Mouse (Mus musculus) MEL (cell line): ENCODE results near the gene Cd163. TPM values are rescaled to one million over a fixed set of nuclear protein-coding genes. Genes with fewer than 3 reads are reported as not detected.

Experiments
- DNase-seq: peaks from one replicate; pipeline ENCODE4 v3.0.0; 2011; ENCODE audit warnings: low read depth, low spot score
- H3K27ac ChIP-seq: 2 replicates; pipeline ENCODE4 v1.5.1; 2012; ENCODE audit warnings: low read depth, mild to moderate bottlenecking, control low read depth, low read length, moderate library complexity; ENCODE audit not compliant: control insufficient read depth
- H3K27me3 ChIP-seq, 2 experiments: fragments of 150-350 bp in 1 of 2; sonication (generic) in 1 of 2; 2 replicates each; pipeline ENCODE4 v1.6.1; 2012; ENCODE audit warnings: low read length in 2 of 2, mild to moderate bottlenecking in 2 of 2, improper control_type of control experiment in 1 of 2, moderate library complexity in 1 of 2; ENCODE audit not compliant: insufficient read depth in 2 of 2, control insufficient read depth in 1 of 2
- H3K36me3 ChIP-seq, 2 experiments: 2 replicates each; pipeline ENCODE4 v1.6.1; 2012 to 2014; ENCODE audit warnings: low read length in 2 of 2, improper control_type of control experiment in 1 of 2, inconsistent platforms in 1 of 2, mild to moderate bottlenecking in 1 of 2; ENCODE audit not compliant: insufficient read depth in 2 of 2, control insufficient read depth in 1 of 2
- H3K4me1 ChIP-seq, 2 experiments: fragments of 150-350 bp in 1 of 2; sonication (generic) in 1 of 2; 2 replicates each; pipeline ENCODE4 v1.6.1; 2012; ENCODE audit warnings: low read length in 2 of 2, improper control_type of control experiment in 1 of 2, mild to moderate bottlenecking in 1 of 2; ENCODE audit not compliant: insufficient read depth in 2 of 2, control insufficient read depth in 1 of 2
- H3K4me3 ChIP-seq, 2 experiments: fragments of 150-350 bp in 1 of 2; sonication (generic) in 1 of 2; 2 replicates each; pipeline ENCODE4 v1.5.1; 2012; ENCODE audit warnings: low read depth in 2 of 2, low read length in 2 of 2, mild to moderate bottlenecking in 2 of 2, moderate library complexity in 2 of 2, control low read depth in 1 of 2, improper control_type of control experiment in 1 of 2; ENCODE audit not compliant: control insufficient read depth in 1 of 2, insufficient read depth in 1 of 2
- H3K79me2 ChIP-seq: 2 replicates; pipeline ENCODE4 v1.6.1; 2012; ENCODE audit warnings: mild to moderate bottlenecking, low read length, moderate library complexity; ENCODE audit not compliant: control insufficient read depth, poor library complexity, insufficient read depth
- H3K9ac ChIP-seq: 2 replicates; pipeline ENCODE4 v1.6.1; 2012; ENCODE audit warnings: low read depth, mild to moderate bottlenecking, control low read depth, low read length, moderate library complexity; ENCODE audit not compliant: control insufficient read depth, poor library complexity, severe bottlenecking
- H3K9me3 ChIP-seq: fragments of 150-350 bp; sonication (generic); replicated peaks from 2 replicates; pipeline ENCODE4 v1.6.1; 2012; ENCODE audit warnings: mild to moderate bottlenecking, low read length, improper control_type of control experiment, moderate library complexity; ENCODE audit not compliant: insufficient read depth
- BHLHE40 ChIP-seq: IDR thresholded peaks from 2 replicates; pipeline ENCODE4 v1.6.1; 2012; ENCODE audit warnings: low read depth, mild to moderate bottlenecking, inconsistent platforms, low read length, improper control_type of control experiment, borderline replicate concordance
- CHD1 ChIP-seq: IDR thresholded peaks from 2 replicates; pipeline ENCODE4 v1.6.1; 2012; ENCODE audit warnings: low read depth, mild to moderate bottlenecking, inconsistent platforms, low read length, improper control_type of control experiment
- CHD2 ChIP-seq: IDR thresholded peaks from 2 replicates; pipeline ENCODE4 v1.6.1; 2011; ENCODE audit warnings: low read length, improper control_type of control experiment
- CTCF ChIP-seq, 3 experiments: IDR thresholded peaks in 2 of 3; conservative IDR thresholded peaks in 1 of 3; 2 replicates each; pipeline ENCODE4 v1.5.1; 2011 to 2012; ENCODE audit warnings: low read length in 3 of 3, low read depth in 2 of 3, mild to moderate bottlenecking in 2 of 3, improper control_type of control experiment in 1 of 3, inconsistent platforms in 1 of 3, mixed read lengths in 1 of 3, moderate library complexity in 1 of 3; ENCODE audit not compliant: control insufficient read depth in 1 of 3, insufficient read depth in 1 of 3, poor library complexity in 1 of 3, severe bottlenecking in 1 of 3
- E2F4 ChIP-seq: IDR thresholded peaks from 2 replicates; pipeline ENCODE4 v1.6.1; 2011; ENCODE audit warnings: low read depth, low read length, improper control_type of control experiment, borderline replicate concordance
- ELF1 ChIP-seq: IDR thresholded peaks from 2 replicates; pipeline ENCODE4 v1.6.1; 2014; ENCODE audit warnings: low read depth, mild to moderate bottlenecking, inconsistent platforms, low read length, improper control_type of control experiment, moderate library complexity
- EP300 ChIP-seq, 2 experiments: IDR thresholded peaks; 2 replicates each; pipeline ENCODE4 v1.6.1; 2011; ENCODE audit warnings: improper control_type of control experiment in 2 of 2, low read length in 2 of 2, low read depth in 1 of 2, mild to moderate bottlenecking in 1 of 2
- ETS1 ChIP-seq: IDR thresholded peaks from 2 replicates; pipeline ENCODE4 v1.6.1; 2012; ENCODE audit warnings: low read depth, mild to moderate bottlenecking, inconsistent platforms, low read length, improper control_type of control experiment, moderate library complexity
- GABPA ChIP-seq: IDR thresholded peaks from 2 replicates; pipeline ENCODE4 v1.6.1; 2012; ENCODE audit warnings: low read depth, mild to moderate bottlenecking, inconsistent platforms, low read length, improper control_type of control experiment, moderate library complexity
- GATA1 ChIP-seq: IDR thresholded peaks from 2 replicates; pipeline ENCODE4 v1.6.1; 2011; ENCODE audit warnings: low read depth, low read length, improper control_type of control experiment
- HCFC1 ChIP-seq: IDR thresholded peaks from 2 replicates; pipeline ENCODE4 v1.6.1; 2012; ENCODE audit warnings: low read depth, mild to moderate bottlenecking, inconsistent platforms, low read length, improper control_type of control experiment, moderate library complexity
- JUND ChIP-seq: IDR thresholded peaks from 2 replicates; pipeline ENCODE4 v1.6.1; 2011; ENCODE audit warnings: low read depth, mild to moderate bottlenecking, improper control_type of control experiment, low read length
- MAFK ChIP-seq: IDR thresholded peaks from 2 replicates; pipeline ENCODE4 v1.6.1; 2011; ENCODE audit warnings: low read depth, mild to moderate bottlenecking, low read length, improper control_type of control experiment, borderline replicate concordance
- MAX ChIP-seq: IDR thresholded peaks from 2 replicates; pipeline ENCODE4 v1.6.1; 2011; ENCODE audit warnings: low read length, improper control_type of control experiment
- MAZ ChIP-seq: IDR thresholded peaks from 2 replicates; pipeline ENCODE4 v1.6.1; 2012; ENCODE audit warnings: low read depth, mild to moderate bottlenecking, inconsistent platforms, low read length, improper control_type of control experiment
- MEF2A ChIP-seq: IDR thresholded peaks from 2 replicates; pipeline ENCODE4 v1.6.1; 2014; ENCODE audit warnings: low read depth, mild to moderate bottlenecking, inconsistent platforms, low read length, improper control_type of control experiment; ENCODE audit not compliant: poor library complexity, insufficient replicate concordance, severe bottlenecking; ENCODE audit errors: extremely low read depth
- MXI1 ChIP-seq: IDR thresholded peaks from 2 replicates; pipeline ENCODE4 v1.6.1; 2011; ENCODE audit warnings: mild to moderate bottlenecking, low read depth, low read length, improper control_type of control experiment
- MYB ChIP-seq: IDR thresholded peaks from 2 replicates; pipeline ENCODE4 v1.6.1; 2011; ENCODE audit warnings: mild to moderate bottlenecking, low read depth, low read length, improper control_type of control experiment
- MYC ChIP-seq: IDR thresholded peaks from 2 replicates; pipeline ENCODE4 v1.6.1; 2011; ENCODE audit warnings: low read depth, mild to moderate bottlenecking, low read length, improper control_type of control experiment, moderate library complexity
- NELFE ChIP-seq: IDR thresholded peaks from 2 replicates; pipeline ENCODE4 v1.6.1; 2011; ENCODE audit warnings: low read depth, low read length, improper control_type of control experiment
- NRF1 ChIP-seq: IDR thresholded peaks from 2 replicates; pipeline ENCODE4 v1.6.1; 2014; ENCODE audit warnings: low read depth, mild to moderate bottlenecking, inconsistent platforms, low read length, improper control_type of control experiment, moderate library complexity; ENCODE audit not compliant: poor library complexity, insufficient read depth, severe bottlenecking
- POLR2A ChIP-seq, 2 experiments: IDR thresholded peaks; 2 replicates each; pipeline ENCODE4 v1.6.1; 2011 to 2012; ENCODE audit warnings: low read length in 2 of 2, mild to moderate bottlenecking in 2 of 2, control low read depth in 1 of 2, improper control_type of control experiment in 1 of 2, low read depth in 1 of 2, moderate library complexity in 1 of 2; ENCODE audit not compliant: control insufficient read depth in 1 of 2, insufficient read depth in 1 of 2, poor library complexity in 1 of 2
- POLR2AphosphoS2 ChIP-seq: IDR thresholded peaks from 2 replicates; pipeline ENCODE4 v1.6.1; 2011; ENCODE audit warnings: low read length, improper control_type of control experiment
- POLR2AphosphoS5 ChIP-seq: IDR thresholded peaks from 2 replicates; pipeline ENCODE4 v1.6.1; 2012; ENCODE audit warnings: low read depth, borderline replicate concordance, mild to moderate bottlenecking, inconsistent platforms, low read length, moderate library complexity, mixed read lengths
- RAD21 ChIP-seq: IDR thresholded peaks from 2 replicates; pipeline ENCODE4 v1.6.1; 2011; ENCODE audit warnings: mild to moderate bottlenecking, low read depth, low read length, improper control_type of control experiment
- RCOR1 ChIP-seq: IDR thresholded peaks from 2 replicates; pipeline ENCODE4 v1.6.1; 2012; ENCODE audit warnings: low read depth, mild to moderate bottlenecking, inconsistent platforms, low read length, improper control_type of control experiment
- SMC3 ChIP-seq: IDR thresholded peaks from 2 replicates; pipeline ENCODE4 v1.6.1; 2011; ENCODE audit warnings: low read depth, low read length, improper control_type of control experiment
- TAL1 ChIP-seq: IDR thresholded peaks from 2 replicates; pipeline ENCODE4 v1.6.1; 2012; ENCODE audit warnings: mild to moderate bottlenecking, inconsistent platforms, low read length, moderate library complexity, mixed read lengths
- TCF12 ChIP-seq: IDR thresholded peaks from 2 replicates; pipeline ENCODE4 v1.6.1; 2014; ENCODE audit warnings: low read depth, mild to moderate bottlenecking, inconsistent platforms, low read length, improper control_type of control experiment, moderate library complexity
- UBTF ChIP-seq: IDR thresholded peaks from 2 replicates; pipeline ENCODE4 v1.6.1; 2012; ENCODE audit warnings: low read depth, mild to moderate bottlenecking, inconsistent platforms, low read length, improper control_type of control experiment, moderate library complexity, borderline replicate concordance; ENCODE audit not compliant: insufficient read depth
- USF1 ChIP-seq: IDR thresholded peaks from 2 replicates; pipeline ENCODE4 v1.6.1; 2014; ENCODE audit warnings: low read depth, mild to moderate bottlenecking, inconsistent platforms, low read length, improper control_type of control experiment, moderate library complexity
- USF2 ChIP-seq, 2 experiments: IDR thresholded peaks; 2 replicates each; pipeline ENCODE4 v1.6.1; 2011 to 2012; ENCODE audit warnings: improper control_type of control experiment in 2 of 2, low read length in 2 of 2, borderline replicate concordance in 1 of 2, inconsistent platforms in 1 of 2, low read depth in 1 of 2, mild to moderate bottlenecking in 1 of 2; ENCODE audit not compliant: insufficient read depth in 1 of 2
- ZC3H11A ChIP-seq: IDR thresholded peaks from 2 replicates; pipeline ENCODE4 v1.6.1; 2012; ENCODE audit warnings: low read depth, mild to moderate bottlenecking, inconsistent platforms, low read length, improper control_type of control experiment
- ZKSCAN1 ChIP-seq: IDR thresholded peaks from 2 replicates; pipeline ENCODE4 v1.6.1; 2012; ENCODE audit warnings: low read depth, mild to moderate bottlenecking, inconsistent platforms, low read length, improper control_type of control experiment, moderate library complexity
- ZMIZ1 ChIP-seq: IDR thresholded peaks from 2 replicates; pipeline ENCODE4 v1.6.1; 2012; ENCODE audit warnings: low read depth, mild to moderate bottlenecking, inconsistent platforms, low read length, improper control_type of control experiment, moderate library complexity
- ZNF384 ChIP-seq: IDR thresholded peaks from 2 replicates; pipeline ENCODE4 v1.6.1; 2012; ENCODE audit warnings: low read depth, mild to moderate bottlenecking, inconsistent platforms, low read length, improper control_type of control experiment
- polyA plus RNA-seq, 2 experiments: library from polyadenylated mRNA; stranded (reverse) in 1 of 2; unstranded in 1 of 2; fragments of >175 nt in 1 of 2; fragments of >200 nt in 1 of 2; gene quantifications; 2 replicates each; pipeline versions ENCODE4 v1.2.1 to v1.2.4; 2012; ENCODE audit warnings: low replicate concordance in 2 of 2, low read depth in 1 of 2; ENCODE audit not compliant: insufficient read length in 2 of 2, insufficient read depth in 1 of 2, missing spikeins in 1 of 2
- total RNA-seq: library from RNA; depleted of rRNA; stranded (reverse); fragments of 300-350 nt; gene quantifications from 2 replicates; pipeline ENCODE4 v1.2.3, GENCODE M21; 2012

Gene Cd163
- total and polyA plus RNA-seq, 3 experiments, result 0.58 to 0.81 TPM; not detected in 1

- DNase-seq, result peak; percentile 98
- H3K4me1 ChIP-seq, result peaks cover 28 to 38% of the 10 kb centered on the region in 2 experiments
- no peaks in the 10 kb centered on the region for H3K79me2 ChIP-seq
- H3K9me3 ChIP-seq, result no peaks in the 10 kb centered on the region
- H3K9ac ChIP-seq, result peak overlapping the region; percentile 49
- peaks cover 0 to 46% of the 10 kb centered on the region in 2 experiments; a peak in 2 of 4 replicates for H3K36me3 ChIP-seq
- peak overlapping the region; percentile 22 to 30; a peak in 3 of 4 replicates for H3K4me3 ChIP-seq
- H3K27ac ChIP-seq, result peak overlapping the region; percentile 98
- H3K27me3 ChIP-seq, result no peaks in the 10 kb centered on the region
- no peak for TF ChIP-seq CTCF (IDR thresholded peaks at IDR 0.05 in 2 of 3, conservative IDR thresholded peaks at IDR 0.05 in 1 of 3; ENCODE audit: control insufficient read depth in 1 of 3, insufficient read depth in 1 of 3, low read depth in 2 of 3, low read length in 3 of 3, poor library complexity in 1 of 3, severe bottlenecking in 1 of 3)
- TF ChIP-seq EP300 (IDR thresholded peaks at IDR 0.05; ENCODE audit: low read depth in 1 of 2, low read length in 2 of 2), result peak; percentile 98 to 99
- peak; percentile 95 for TF ChIP-seq TCF12
- TF ChIP-seq NELFE, result peak; percentile 20
- peak; percentile 40; the same call in 1 of the 2 replicates for TF ChIP-seq USF1
- no peak for TF ChIP-seq CHD1
- no peak for TF ChIP-seq ZC3H11A
- TF ChIP-seq RAD21, result no peak
- TF ChIP-seq BHLHE40, result peak; percentile 65; the same call in 1 of the 2 replicates
- no peak; the same call in 1 of the 2 replicates for TF ChIP-seq ZNF384
- 0 out of 2 replicates have a peak, but pooled peaks have one; percentile 41 for TF ChIP-seq UBTF
- TF ChIP-seq SMC3, result no peak
- TF ChIP-seq TAL1, result peak; percentile 96
- peak; percentile 94 for TF ChIP-seq ETS1
- TF ChIP-seq NRF1, result no peak
- peak; percentile 95 for TF ChIP-seq MYB
- peak; percentile 75 for TF ChIP-seq MAX
- peak; percentile 79 for TF ChIP-seq MYC
- TF ChIP-seq POLR2A (IDR thresholded peaks at IDR 0.05; ENCODE audit: control insufficient read depth in 1 of 2, insufficient read depth in 1 of 2, low read depth in 1 of 2, low read length in 2 of 2, poor library complexity in 1 of 2), result peak in 1 of 2 experiments; percentile 69; a peak in 2 of 4 replicates
- TF ChIP-seq MEF2A, result 0 out of 2 replicates have a peak, but pooled peaks have one; percentile 37
- no peak for TF ChIP-seq ZKSCAN1
- peak; percentile 86; the same call in 1 of the 2 replicates for TF ChIP-seq ZMIZ1
- TF ChIP-seq ELF1, result peak; percentile 68
- no peak for TF ChIP-seq POLR2AphosphoS5
- TF ChIP-seq POLR2AphosphoS2, result 0 out of 2 replicates have a peak, but pooled peaks have one; percentile 31
- TF ChIP-seq E2F4, result no peak
- peak; percentile 77; the same call in 1 of the 2 replicates for TF ChIP-seq JUND
- TF ChIP-seq CHD2, result peak; percentile 73; the same call in 1 of the 2 replicates
- peak; percentile 95 for TF ChIP-seq GATA1
- TF ChIP-seq USF2 (IDR thresholded peaks at IDR 0.05; ENCODE audit: borderline replicate concordance in 1 of 2, insufficient read depth in 1 of 2, low read depth in 1 of 2, low read length in 2 of 2), result no peak
- 0 out of 2 replicates have a peak, but pooled peaks have one; percentile 14 for TF ChIP-seq GABPA
- TF ChIP-seq MAFK, result no peak; the same call in 1 of the 2 replicates
- TF ChIP-seq HCFC1, result peak; percentile 36
- peak; percentile 65 for TF ChIP-seq MXI1
- TF ChIP-seq RCOR1, result peak; percentile 97
- TF ChIP-seq MAZ, result peak; percentile 88
Measured at GRCm38 (mm10) chr6:124375435-124375884, 71.0 kb downstream of the Cd163 start.
